8 mouse cellular contexts compared by ENCODE assay signal in the genomic region with DNA sequence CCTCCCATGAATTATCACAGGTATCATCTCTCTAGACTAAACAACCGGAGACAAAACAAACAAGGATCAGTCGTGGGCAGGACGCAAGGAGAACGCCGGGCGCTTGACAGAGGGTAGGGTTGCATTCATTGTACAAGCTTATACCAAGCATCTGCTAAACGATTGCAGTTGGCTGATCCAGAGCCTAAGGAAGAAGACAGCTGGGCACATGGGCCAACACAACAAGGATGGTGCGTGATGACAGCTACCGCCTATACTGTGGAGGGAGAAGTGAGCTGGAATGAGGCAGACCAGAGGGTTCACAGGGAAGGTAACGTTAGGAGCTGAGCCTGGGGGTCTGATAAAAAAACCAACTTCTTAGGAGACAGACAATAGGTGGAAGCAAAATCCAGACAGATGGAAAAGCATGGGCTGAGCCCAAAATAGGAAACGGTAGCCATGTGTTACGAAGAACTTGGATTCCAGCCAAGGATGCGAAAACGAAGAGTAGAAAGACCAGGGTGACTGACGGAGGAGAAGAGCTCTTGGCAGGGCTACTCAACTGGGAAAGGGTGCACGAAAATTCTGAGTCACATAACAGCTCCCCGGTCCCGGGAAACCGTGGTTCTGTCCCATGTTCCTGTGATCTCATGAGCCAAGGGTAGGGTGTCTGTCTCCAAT. TPM values are rescaled to one million over a fixed set of nuclear protein-coding genes. Genes with fewer than 3 reads are reported as not detected.
DNase-seq lines count a peak whose midpoint lies in the region; ATAC-seq and TF ChIP-seq lines count a peak whose summit lies in the region.

No protein-coding gene starts in this region.

- no peaks in the 10 kb centered on the region for H3K4me1 ChIP-seq in midbrain, embryonic 14.5 days (ENCODE audit: control insufficient read depth, insufficient read depth, low read length)
- H3K4me1 ChIP-seq in midbrain, embryonic 10.5 days, result no peaks in the 10 kb centered on the region
- no peaks in the 10 kb centered on the region for H3K4me1 ChIP-seq in heart, postnatal 0 days (ENCODE audit: control insufficient read depth, insufficient read depth)

- no peak overlapping the region for H3K4me3 ChIP-seq in midbrain, embryonic 14.5 days (replicated peaks; ENCODE audit: low read depth, low read length)
- no peak overlapping the region for H3K4me3 ChIP-seq in midbrain, embryonic 10.5 days
- no peak overlapping the region for H3K4me3 ChIP-seq in heart, postnatal 0 days (ENCODE audit: low read depth, low read length)

- WGBS in midbrain, embryonic 14.5 days, result 88% methylated on average over 19 of the region's 19 CpGs
- WGBS in midbrain, embryonic 10.5 days, result 92% methylated on average over 19 of the region's 19 CpGs
- 52% methylated on average over 19 of the region's 19 CpGs for WGBS in heart, postnatal 0 days

- peak; percentile 8 for DNase-seq in midbrain, embryonic 14.5 days
- DNase-seq in midbrain, embryonic 10.5 days (ENCODE audit: low spot score), result no peak
- DNase-seq in heart, postnatal 0 days (ENCODE audit: low spot score), result peak; percentile 53
- DNase-seq in left cerebral cortex, adult 8-10 months (ENCODE audit: low spot score in 2 of 2), result peak; percentile 8 to 21
- DNase-seq in MN1 (ENCODE audit: low spot score), result no peak
- no peak for DNase-seq in urinary bladder, adult 18-20 months (ENCODE audit: low spot score in 2 of 2)

- TF ChIP-seq EP300 in heart, postnatal 0 days (IDR thresholded peaks at IDR 0.05; ENCODE audit: low read depth), result no peak

- no peak overlapping the region for H3K4me2 ChIP-seq in midbrain, embryonic 14.5 days (ENCODE audit: low read length)
- H3K4me2 ChIP-seq in heart, postnatal 0 days (ENCODE audit: low read depth, low read length), result no peak overlapping the region

- H3K9ac ChIP-seq in midbrain, embryonic 14.5 days (replicated peaks; ENCODE audit: low read length), result no peak overlapping the region
- H3K9ac ChIP-seq in heart, postnatal 0 days (replicated peaks; ENCODE audit: low read depth, low read length), result no peak overlapping the region

- TF ChIP-seq CTCF in heart, postnatal 0 days (IDR thresholded peaks at IDR 0.05; ENCODE audit: low read depth), result no peak

- H3K36me3 ChIP-seq in midbrain, embryonic 14.5 days (ENCODE audit: control insufficient read depth, insufficient read depth, low read length), result no peaks in the 10 kb centered on the region
- H3K36me3 ChIP-seq in midbrain, embryonic 10.5 days, result no peaks in the 10 kb centered on the region
- H3K36me3 ChIP-seq in heart, postnatal 0 days (replicated peaks; ENCODE audit: control insufficient read depth, insufficient read depth, low read length), result 0 out of 2 replicates have a peak, but pooled peaks cover 9% of the 10 kb centered on the region

- H3K27ac ChIP-seq in midbrain, embryonic 14.5 days (replicated peaks; ENCODE audit: low read depth, low read length), result no peak overlapping the region
- no peak overlapping the region for H3K27ac ChIP-seq in midbrain, embryonic 10.5 days (replicated peaks)
- H3K27ac ChIP-seq in heart, postnatal 0 days (ENCODE audit: low read depth), result 0 out of 2 replicates have a peak overlapping the region, but pooled peaks have one; percentile 44

- H3K9me3 ChIP-seq in midbrain, embryonic 14.5 days (ENCODE audit: control insufficient read depth, low read length), result no peaks in the 10 kb centered on the region
- no peaks in the 10 kb centered on the region; the same call in 1 of the 2 replicates for H3K9me3 ChIP-seq in midbrain, embryonic 10.5 days (replicated peaks)
- H3K9me3 ChIP-seq in heart, postnatal 0 days (replicated peaks; ENCODE audit: control insufficient read depth, low read length), result no peaks in the 10 kb centered on the region

- no peak for ATAC-seq in midbrain, embryonic 14.5 days (ENCODE audit: low FRiP score, low TSS enrichment)
- ATAC-seq in heart, postnatal 0 days (ENCODE audit: insufficient read depth, low read depth), result peak; percentile 51
- ATAC-seq in erythroid progenitor cell, adult 5-6 weeks (replicated peaks; ENCODE audit: low FRiP score, poor library complexity, severe bottlenecking), result no peak
- no peak for ATAC-seq in CD4-positive, CD25-positive, alpha-beta regulatory T cell, adult 4 months

- no peaks in the 10 kb centered on the region for H3K27me3 ChIP-seq in midbrain, embryonic 14.5 days (ENCODE audit: control insufficient read depth, insufficient read depth, low read length)
- H3K27me3 ChIP-seq in midbrain, embryonic 10.5 days (ENCODE audit: low read depth, poor library complexity, severe bottlenecking), result no peaks in the 10 kb centered on the region
- no peaks in the 10 kb centered on the region for H3K27me3 ChIP-seq in heart, postnatal 0 days (ENCODE audit: control insufficient read depth, insufficient read depth, low read length)

RNA-seq across cellular contexts. Expression of a gene that starts 53.9 kb away (rescaled TPM):
- 6.5 and 10.8 TPM in 2 replicates for polyA plus RNA-seq in midbrain, embryonic 14.5 days (2014; fragmentation: Nextera tagmentation; extraction: Ambion mirVana)
- polyA plus RNA-seq in midbrain, embryonic 10.5 days (2016; fragmentation: Nextera tagmentation; extraction: Ambion mirVana), result 10.5 and 11.1 TPM in 2 replicates
- 32.0 and 39.1 TPM in 2 replicates for total RNA-seq in heart, postnatal 0 days (2014; rRNA removed; ENCODE audit: low replicate concordance)
- 11.8 and 12.3 TPM in 2 replicates for polyA plus RNA-seq in heart, postnatal 0 days (2015; fragmentation: Nextera tagmentation; extraction: Ambion mirVana)
- total RNA-seq in left cerebral cortex, adult 8-10 months (2022), result 10 to 100 TPM; 32.9 to 40.4 (median 35.7) TPM
- 1.4 TPM in 1 of 2 replicates, not detected in the other for total RNA-seq in erythroid progenitor cell, adult 5-6 weeks (2015; ENCODE audit: low replicate concordance)
- total RNA-seq in erythroid progenitor cell, adult 5-6 weeks (2017; ENCODE audit: low replicate concordance), result 0.64 TPM in 1 of 2 replicates, not detected in the other
- polyA plus RNA-seq in CD4-positive, CD25-positive, alpha-beta regulatory T cell, adult 4 months (2017; shearing (Covaris generic)), result under 1 TPM in 1 of 2 experiments, not detected in 1; 0.13 TPM

Comparison
In these comparisons a context has a peak if more than half of its experiments do, and no peak if none do; other contexts are left out.
1. DNase-seq: peak in midbrain, embryonic 14.5 days (single experiment), heart, postnatal 0 days (single experiment) and left cerebral cortex, adult 8-10 months (2 of 2); none in midbrain, embryonic 10.5 days (single experiment), MN1 (single experiment) and urinary bladder, adult 18-20 months (0 of 2).